Mouse (Mus musculus) splenic B cell, adult 2 months (primary cell): ENCODE measurements around the gene Mto1.
"Not testable (repeated sequence)": the region's sequence is repeated elsewhere in the genome, so short reads cannot be mapped to it uniquely, and the experiment has no call there.

Experiments used
- DNase-seq: peaks from one replicate; pipeline ENCODE4 v3.0.0-alpha.2; 2011; ENCODE audit warnings: low read depth, low spot score
- H3K27me3 ChIP-seq: 2 replicates; pipeline ENCODE4 v1.6.1; 2012; ENCODE audit warnings: mild to moderate bottlenecking, low read length, moderate library complexity, mixed read lengths; ENCODE audit not compliant: control insufficient read depth, poor library complexity, insufficient read depth, severe bottlenecking
- H3K36me3 ChIP-seq: 2 replicates; pipeline ENCODE4 v1.6.1; 2012; ENCODE audit warnings: mild to moderate bottlenecking, low read length, moderate library complexity, mixed read lengths; ENCODE audit not compliant: control insufficient read depth, poor library complexity, insufficient read depth, severe bottlenecking

Gene Mto1

DNA sequence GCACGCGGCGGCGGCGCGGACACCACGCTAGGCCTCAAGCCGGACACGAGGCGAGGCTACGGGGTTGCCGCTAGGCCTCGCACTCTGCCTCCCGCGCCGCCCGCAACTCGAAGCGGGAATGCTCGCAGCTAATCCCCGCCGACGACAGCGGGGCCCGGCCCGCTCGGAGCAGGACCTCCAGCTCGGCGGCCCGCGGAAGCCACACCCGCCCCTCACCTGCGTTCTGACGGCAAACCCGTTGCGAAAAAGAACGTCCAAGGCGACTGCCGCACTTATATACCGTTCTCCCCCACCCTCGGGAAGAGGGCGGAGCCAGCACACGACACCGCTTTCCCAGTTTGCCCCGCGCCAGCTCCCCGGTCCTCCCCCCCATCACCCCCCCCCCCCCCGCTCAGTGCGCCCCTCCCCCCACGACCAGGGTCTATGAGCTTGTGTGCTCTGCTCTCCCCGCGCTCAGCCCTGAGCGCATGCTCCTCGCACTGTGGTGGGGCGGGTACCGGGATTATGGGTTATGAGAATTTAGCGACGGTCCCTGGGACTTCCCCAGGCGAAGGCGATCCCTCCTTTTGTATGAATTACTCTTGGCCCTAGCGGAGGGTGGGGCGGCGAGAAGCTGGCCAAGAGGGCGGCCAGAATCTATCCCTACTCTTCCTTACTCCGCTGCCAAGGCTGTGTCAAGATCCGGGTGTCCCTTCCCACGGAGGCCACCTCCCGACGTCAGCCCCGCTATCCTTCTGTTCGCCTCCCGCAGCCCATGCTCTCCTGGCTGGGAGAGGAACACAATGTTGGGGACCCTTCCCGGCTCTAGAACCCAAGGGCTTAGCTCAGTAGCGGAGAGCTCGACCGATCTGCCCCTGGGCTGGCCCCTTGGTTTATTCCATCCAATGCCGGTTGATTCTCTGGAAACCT, 33.7 kb downstream of the Mto1 start:
- Histone ChIP-seq H3K36me3 (peaks cover 12% of the 10 kb centered on the region), H3K27me3 (no peaks in the 10 kb centered on the region)
- DNase-seq = peak; percentile 98

DNA sequence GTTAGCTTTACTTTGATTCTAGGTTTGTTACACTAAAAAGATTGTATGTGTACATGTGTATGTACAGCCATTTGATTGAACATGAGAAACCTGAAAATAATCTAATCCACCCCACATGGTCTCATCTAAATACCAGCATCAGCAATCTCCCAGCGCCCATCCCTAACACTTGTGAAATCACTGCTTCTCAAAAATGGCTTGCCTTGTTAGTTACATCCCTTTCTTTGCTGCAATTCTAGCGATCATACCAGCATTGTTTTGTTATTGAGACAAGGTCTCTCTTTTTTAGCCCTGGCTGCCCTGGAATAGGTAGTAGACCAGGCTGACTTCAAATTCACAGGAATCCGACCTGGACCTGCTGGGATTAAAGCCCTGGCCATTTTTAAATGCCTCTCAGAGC, 34.4 kb downstream of the Mto1 start:
- no peak for DNase-seq
- Histone ChIP-seq H3K36me3 (peaks cover 12% of the 10 kb centered on the region), H3K27me3 (no peaks in the 10 kb centered on the region)

DNA sequence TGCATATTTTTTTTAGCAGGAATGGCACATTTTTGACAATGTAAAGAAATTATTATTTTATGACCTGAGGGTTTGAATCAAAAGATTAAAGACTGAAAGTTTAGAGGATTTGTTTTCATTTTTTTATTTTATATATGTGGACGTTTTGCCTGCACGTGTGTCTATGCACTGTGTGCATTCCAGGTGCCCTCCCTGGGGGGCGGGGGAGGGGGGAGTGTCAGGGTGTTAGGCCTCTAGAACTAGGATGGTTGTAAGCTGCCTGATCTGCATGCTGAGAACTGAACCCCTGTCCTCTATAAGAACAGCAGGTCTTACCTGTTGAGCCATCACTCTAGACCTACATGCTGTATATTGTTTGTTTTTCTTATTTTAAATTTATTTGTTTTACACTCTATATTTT, 36.7 kb downstream of the Mto1 start:
- DNase-seq = no peak

DNA sequence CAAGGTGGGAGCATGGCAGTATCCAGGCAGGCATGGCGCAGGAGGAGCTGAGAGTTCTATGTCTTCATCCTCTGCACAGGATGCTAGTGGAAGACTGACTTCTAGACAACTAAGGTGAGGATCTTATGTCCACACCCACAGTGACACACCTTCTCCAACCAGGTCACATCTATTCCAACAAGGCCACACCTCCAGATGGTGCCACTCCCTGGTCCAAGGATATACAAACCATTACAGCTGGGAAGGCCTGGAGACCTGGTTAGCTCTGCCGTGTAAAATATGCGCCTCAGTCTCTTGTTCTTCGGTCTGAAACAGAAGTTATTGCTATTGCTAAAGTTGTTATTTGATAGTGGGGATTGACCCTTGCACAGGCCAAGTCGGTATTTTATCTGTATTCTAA, 40.0 kb downstream of the Mto1 start:
- DNase-seq, H3K27me3 ChIP-seq: not testable (repeated sequence)

More for the DNA sequence above, 36.7 kb downstream of the Mto1 start:
- no peaks in the 10 kb centered on the region for H3K27me3 ChIP-seq
- peaks cover 3% of the 10 kb centered on the region; the same call in 1 of the 2 replicates for H3K36me3 ChIP-seq

DNA sequence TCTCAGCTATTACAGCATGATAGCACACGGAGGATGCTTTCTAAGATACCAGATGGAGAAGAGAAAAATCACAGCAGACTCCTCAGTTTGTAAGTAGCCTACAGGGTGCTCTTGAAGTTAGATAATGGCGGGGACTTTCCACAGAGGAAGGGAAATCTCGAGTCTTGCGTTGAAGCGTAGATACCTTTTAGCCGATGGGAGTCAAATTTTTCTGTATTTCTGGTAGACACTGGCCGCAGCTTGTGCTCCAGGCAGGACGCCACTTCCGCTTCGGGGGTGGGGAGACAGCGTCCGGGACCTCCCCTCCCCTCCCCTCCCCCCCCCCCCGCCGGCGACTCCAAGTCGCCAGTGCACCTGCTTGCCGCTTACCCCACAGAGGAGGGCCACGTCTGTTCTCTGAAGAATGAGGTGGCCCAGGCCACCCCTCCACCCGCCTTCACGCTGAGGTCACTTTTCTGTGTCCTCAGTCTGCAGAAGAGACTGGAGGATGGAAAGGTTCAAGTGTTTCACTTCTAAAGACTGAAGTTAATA, 40.9 kb downstream of the Mto1 start, which contains the start of gene Eef1a1:
Gene Eef1a1 (minus strand): TSS at position 262 of the 531 bp plus-strand sequence.
- Histone ChIP-seq H3K36me3 (no peaks in the 10 kb centered on the region), H3K27me3 (no peaks in the 10 kb centered on the region)
- DNase-seq = peak; percentile 83

More for the DNA sequence above, 40.0 kb downstream of the Mto1 start:
- H3K36me3 ChIP-seq = not testable (repeated sequence)

DNA sequence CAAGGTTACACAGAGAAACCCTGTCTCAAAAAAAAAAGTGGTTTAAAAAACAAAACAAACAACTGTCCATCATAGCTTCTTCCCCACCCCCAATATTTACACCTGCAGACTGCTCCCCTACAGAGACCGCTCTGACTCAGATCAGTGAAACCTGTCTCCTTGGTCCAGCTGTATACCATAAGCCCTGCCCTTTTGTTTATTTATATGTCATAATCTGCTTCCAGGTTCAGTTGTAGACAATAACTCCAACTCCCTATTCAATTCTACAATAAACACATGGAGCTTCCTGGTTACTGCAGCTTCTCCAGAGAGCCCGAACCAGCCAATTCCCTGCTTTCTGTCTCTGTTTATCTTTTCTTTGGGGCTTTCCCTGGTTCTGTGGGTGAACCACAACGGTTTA, 43.2 kb downstream of the Mto1 start:
- no peak for DNase-seq
- Histone ChIP-seq H3K36me3 (no peaks in the 10 kb centered on the region), H3K27me3 (no peaks in the 10 kb centered on the region)

DNA sequence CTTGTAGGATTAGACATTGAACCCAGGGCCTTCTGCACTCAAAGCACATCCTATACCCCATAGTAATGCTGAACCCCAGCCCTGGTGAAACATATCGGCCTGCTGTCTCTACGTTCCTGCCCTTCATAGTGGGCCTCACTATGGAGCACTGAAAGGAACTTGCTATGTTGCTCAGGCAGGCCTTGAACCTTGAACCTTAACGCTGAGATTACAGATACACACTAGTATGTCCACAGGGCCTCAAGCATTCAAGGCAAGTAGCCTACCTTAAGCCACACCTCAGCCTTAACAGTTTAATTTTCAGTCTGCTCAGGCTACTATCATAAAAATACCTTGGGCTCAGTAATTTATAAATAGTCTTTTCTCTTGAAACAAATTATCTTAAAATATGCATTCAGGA, 44.2 kb downstream of the Mto1 start:
- DNase-seq = no peak
- Histone ChIP-seq H3K27me3 (no peaks in the 10 kb centered on the region), H3K36me3 (no peaks in the 10 kb centered on the region)

DNA sequence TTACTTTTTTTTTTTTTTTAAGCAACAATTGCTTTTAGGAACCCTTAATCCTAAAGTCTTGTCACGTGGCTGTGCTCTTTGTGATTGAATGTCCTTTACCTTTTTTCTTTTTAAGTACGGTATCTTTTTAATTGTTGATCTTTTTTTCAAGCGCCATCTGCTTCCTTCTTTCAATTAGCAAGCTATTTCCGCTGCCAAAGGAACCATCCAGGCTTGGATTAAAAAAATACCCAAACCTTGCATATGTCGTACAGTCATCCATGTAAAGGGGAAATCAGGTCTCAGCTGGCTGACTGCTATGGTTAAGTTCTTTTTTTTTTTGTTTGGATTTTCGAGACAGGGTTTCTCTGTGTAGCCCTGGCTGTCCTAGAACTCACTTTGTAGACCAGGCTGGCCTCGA, 45.2 kb downstream of the Mto1 start:
- no peaks in the 10 kb centered on the region for H3K27me3 ChIP-seq
- H3K36me3 ChIP-seq = no peaks in the 10 kb centered on the region
- DNase-seq = no peak

DNA sequence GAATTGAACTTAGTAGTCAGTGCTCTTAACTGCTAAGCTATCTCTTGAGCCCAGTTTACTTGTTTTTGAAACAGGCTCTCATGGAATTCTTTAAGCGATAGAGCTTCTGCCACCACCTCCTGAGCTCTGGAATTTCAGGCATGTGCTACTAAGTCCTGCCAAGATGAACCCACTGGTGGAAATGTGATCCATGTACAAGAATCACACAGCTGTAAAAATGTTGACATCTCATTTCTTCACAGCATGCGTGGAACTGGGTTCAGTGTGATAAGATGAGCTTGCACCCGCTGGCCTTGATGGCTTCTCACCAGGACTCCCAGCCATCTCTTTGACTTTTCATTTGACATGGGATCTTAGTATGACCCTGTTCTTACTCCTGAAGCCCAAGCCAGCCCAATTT, 52.4 kb downstream of the Mto1 start:
- no peaks in the 10 kb centered on the region for H3K27me3 ChIP-seq
- no peak for DNase-seq
- H3K36me3 ChIP-seq = no peaks in the 10 kb centered on the region

DNA sequence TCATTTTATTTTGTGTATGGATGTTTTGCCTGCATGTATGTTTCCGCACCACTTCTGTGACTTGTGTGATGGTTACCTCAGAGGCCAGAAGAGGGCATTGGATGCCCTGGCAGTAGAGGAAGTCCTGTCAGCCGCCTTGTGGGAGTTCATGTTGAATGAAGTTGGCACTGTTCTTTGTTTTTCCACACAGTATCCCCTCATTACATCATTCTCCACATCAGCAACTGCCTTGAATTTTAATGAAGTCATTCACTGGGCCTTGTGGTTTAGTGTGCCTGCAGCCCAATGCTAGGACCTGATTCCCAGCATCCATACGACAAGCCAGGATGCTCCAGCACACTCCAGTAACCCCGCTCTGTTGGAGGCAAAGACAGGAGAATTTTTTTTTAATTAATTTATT, 53.3 kb downstream of the Mto1 start:
- no peaks in the 10 kb centered on the region for H3K27me3 ChIP-seq
- DNase-seq = no peak
- H3K36me3 ChIP-seq = no peaks in the 10 kb centered on the region

DNA sequence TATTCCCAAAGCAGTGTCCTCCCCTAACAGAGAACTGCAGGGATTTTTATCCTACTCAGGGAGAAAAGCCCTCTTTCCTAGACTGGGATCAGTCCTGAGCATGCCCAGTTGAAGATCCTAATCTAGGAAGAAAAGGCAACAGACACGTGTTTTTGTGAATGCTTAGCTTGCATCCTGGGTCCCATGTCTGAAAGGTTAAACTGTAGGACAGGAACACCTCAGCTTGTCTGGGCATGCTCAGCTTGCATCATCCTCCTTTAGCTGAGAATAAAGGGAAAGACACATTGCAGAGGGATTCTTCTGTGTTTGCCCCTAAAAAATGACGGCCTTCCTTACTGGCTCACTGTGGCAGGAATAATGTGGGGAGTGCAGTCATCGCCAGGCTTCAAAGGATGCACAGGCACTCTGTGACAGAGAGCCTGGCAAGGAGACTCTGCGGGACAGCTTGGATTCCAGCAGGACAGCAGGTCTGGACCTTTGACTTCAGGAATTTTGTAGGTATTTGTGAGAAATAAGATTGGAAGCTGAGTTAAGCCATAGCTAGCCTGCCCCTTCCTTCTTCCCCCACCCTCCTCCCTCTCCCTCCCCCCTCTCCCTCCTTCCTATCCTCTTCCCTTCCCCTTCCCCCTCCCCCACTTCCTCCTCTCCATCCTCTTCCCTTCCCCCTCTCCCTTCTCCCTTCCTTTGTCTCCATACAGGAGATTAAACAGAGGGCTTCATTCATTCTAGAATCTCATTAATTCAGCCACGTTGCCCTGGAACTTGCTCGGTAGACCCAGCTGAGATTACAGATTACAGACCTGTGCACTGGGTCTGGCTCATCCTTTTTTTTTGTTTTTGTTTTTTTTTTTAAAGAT, 55.4 kb downstream of the Mto1 start:
- H3K27me3 ChIP-seq = no peaks in the 10 kb centered on the region
- no peaks in the 10 kb centered on the region for H3K36me3 ChIP-seq
- no peak for DNase-seq

DNA sequence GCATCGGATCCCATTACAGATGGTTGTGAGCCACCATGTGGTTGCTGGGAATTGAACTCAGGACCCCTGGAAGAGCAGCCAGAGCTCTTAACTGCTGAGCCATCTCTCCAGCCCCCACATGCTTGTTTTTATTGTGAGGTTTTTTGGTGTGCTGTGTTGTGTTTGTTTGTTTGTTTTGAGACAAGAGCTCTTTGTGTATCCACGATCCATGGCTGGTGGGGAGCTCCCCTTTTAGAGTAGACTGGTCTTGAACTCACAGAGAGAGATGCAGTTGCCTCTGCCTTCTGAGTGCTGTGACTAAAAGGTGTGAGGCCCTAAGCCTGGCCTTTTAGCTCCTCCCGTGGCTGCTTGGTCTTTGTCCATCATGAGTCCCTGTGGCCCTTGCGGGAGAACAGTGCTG, 56.1 kb downstream of the Mto1 start:
- H3K36me3 ChIP-seq = no peaks in the 10 kb centered on the region
- no peaks in the 10 kb centered on the region for H3K27me3 ChIP-seq
- no peak for DNase-seq

DNA sequence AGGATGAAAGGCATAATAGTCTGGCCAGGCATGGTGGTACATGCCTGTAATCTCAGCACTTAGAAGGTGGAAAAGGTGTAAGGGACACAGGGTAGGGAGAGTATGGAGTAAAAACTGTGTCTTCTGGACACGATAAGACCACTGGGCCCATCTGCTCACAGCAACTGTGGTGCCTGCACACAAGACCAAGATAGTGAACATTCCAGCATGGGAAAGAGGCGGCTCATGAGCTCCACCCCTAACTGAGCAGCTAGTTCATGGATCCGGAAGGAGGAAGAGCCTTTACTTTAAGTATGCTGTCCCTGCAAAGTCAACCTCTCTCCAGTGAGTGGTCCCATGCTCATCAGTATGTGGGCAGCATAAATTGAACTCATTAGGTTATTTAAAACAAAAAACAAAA, 56.7 kb downstream of the Mto1 start:
- Histone ChIP-seq H3K36me3 (no peaks in the 10 kb centered on the region), H3K27me3 (no peaks in the 10 kb centered on the region)
- no peak for DNase-seq

DNA sequence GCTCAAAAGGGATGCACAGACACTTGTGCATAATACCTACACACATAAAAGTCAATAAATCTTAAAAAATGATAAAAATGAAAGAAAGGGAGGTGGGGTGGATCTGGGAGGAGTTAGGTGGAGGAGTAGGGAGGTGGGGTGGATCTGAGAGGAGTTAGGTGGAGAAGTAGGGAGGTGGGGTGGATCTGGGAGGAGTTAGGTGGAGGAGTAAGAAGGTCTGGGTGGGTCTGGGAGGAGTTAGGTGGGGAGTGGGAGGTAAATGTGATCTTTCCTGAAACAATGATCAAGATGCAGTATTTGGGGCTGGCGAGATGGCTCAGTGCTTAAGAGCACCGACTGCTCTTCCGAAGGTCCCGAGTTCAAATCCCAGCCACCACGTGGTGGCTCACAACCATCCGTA, 57.2 kb downstream of the Mto1 start:
- Histone ChIP-seq H3K27me3 (no peaks in the 10 kb centered on the region), H3K36me3 (no peaks in the 10 kb centered on the region)
- no peak for DNase-seq
